Mouse (Mus musculus): Measurements from ENCODE around the gene Cd59a.
A peak's percentile ranks its signal among the peaks of the same experiment; 100 is the strongest.
"Not testable (repeated sequence)": the region's sequence is repeated elsewhere in the genome, so short reads cannot be mapped to it uniquely, and the experiment has no call there.

The Cd59a gene

GRCm38 (mm10) chr2:104095741-104096213, at the start of gene Cd59a:
TSS of gene Cd59a (plus strand) at chr2:104095801.
- peak; percentile 91 for DNase-seq

GRCm38 (mm10) chr2:104058381-104058780, 37.2 kb upstream of the Cd59a start:
- DNase-seq, result no peak

DNA sequence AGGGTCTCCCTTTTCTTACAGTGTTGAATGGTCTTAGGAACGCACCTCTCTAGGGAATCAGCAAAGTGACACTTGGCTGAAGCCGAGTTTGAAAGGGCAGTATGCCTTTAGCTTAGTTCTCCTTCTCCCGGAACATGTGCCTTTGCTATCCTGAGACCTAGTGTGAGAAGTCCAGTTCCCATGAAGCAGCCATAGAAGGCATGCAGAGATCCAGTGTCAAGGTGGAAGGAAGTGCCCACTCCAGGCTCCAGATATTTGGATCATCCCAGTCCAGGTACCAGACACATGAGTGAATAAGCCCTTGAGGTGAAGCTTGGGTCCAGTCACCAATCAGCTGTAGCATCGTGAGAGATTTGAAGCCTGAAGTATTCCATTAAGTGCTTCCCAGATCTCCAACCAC, 36.6 kb upstream of the Cd59a start:
- DNase-seq, result no peak

- DNase-seq, result no peak
These were observed 35.8 kb upstream of the Cd59a start for GRCm38 (mm10) chr2:104059786-104060185.

- no peak for DNase-seq
These were observed 34.6 kb upstream of the Cd59a start for GRCm38 (mm10) chr2:104060996-104061395.

GRCm38 (mm10) chr2:104062665-104063064, 32.9 kb upstream of the Cd59a start:
- DNase-seq, result no peak

DNA sequence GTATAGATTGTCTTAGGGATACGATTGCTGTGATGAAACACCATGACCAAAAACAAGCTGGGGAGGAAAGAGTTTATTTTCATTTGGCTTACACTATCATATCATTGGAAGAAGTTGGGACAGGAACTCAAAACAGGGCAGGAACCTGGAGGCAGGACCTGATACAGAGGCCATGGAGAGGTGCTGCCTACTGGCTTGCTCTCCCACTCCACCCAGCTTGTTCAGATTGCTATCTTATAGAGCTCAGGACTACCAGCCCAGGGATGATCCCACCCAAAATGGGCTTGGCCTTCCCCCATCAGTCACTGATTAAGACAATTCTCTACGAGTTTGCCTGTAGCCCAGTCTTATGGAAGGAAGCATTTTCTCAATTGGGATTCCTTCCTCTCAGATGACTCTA, 31.4 kb upstream of the Cd59a start:
- DNase-seq, result no peak

DNA sequence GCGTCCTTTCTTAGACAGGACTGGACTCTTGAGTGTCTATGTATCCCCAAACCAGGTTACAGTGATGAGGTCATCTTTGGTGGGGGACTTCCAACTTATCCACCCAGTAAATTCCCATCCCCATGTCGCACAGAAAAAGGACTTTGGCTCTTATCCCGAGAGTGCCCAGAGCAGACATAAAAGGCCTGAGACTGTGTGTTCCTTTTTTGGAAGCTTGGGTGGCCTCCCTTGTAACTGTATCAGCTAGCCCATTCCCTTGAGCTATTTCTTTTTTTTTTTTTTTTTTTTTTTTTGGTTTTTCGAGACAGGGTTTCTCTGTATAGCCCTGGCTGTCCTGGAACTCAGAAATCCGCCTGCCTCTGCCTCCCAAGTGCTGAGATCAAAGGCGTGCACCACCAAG, 30.1 kb upstream of the Cd59a start, which contains the start of gene Gm10912:
TSS of gene Gm10912 (plus strand) at position 301 of the 400 bp plus-strand sequence.
- DNase-seq, result not testable (repeated sequence)

GRCm38 (mm10) chr2:104068450-104068849, 27.2 kb upstream of the Cd59a start, which contains the start of gene Gm10799:
TSS of gene Gm10799 (minus strand) at chr2:104068550.
- DNase-seq, result not testable (repeated sequence)

DNA sequence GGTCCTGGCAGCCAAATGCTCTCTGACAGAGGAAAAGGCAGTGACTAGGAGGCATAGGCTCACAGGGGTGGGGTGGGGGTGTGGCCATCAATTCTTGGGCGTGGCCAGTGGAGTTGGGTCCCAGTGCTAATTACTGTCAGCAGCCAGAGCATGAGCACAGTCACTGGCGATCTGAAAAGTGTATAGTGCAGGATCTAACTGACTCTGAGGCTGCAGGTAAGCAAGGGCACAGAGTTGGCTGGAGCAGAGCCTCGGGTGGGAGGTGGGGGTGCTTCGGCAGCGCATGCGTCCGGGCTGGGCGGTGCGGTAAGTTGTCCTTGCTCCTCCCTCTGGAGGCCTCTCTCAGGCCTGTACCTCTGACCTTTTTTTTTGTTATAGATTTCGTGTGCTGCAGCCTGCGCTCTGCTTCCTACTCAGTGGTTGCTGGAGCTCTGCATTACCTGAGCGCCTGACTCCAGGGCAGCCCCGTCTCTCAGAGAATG, 25.9 kb upstream of the Cd59a start, which contains the start of gene Cd59b:
TSS of gene Cd59b (plus strand) at position 146 of the 482 bp plus-strand sequence.
- peak; percentile 72 for DNase-seq

GRCm38 (mm10) chr2:104078285-104078684, 17.3 kb upstream of the Cd59a start:
- DNase-seq, result not testable (repeated sequence)

GRCm38 (mm10) chr2:104081436-104082050, 14.1 kb upstream of the Cd59a start:
- not testable (repeated sequence) for DNase-seq

- no peak for DNase-seq
These were observed 13.1 kb upstream of the Cd59a start for GRCm38 (mm10) chr2:104082474-104082873.

DNA sequence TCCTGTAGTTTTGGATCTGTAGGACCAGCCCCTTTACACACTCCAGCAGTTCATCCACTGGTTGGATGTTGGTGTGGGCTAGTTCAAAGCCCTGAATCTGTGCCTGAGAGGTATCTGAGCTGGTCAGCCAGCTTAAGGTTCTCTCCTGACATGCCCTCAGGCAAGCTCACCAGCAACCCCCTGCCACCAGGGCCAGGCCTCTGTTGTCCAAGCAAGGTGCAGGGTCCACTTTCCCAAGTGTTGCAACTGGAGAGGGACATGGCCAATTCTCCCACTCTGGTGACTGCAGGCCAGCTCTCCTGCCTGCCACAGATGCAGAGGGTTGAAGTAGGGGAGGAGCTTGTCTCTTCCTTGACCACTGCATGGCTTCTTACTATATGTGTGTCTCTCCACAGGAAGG, 11.6 kb upstream of the Cd59a start:
- not testable (repeated sequence) for DNase-seq

DNA sequence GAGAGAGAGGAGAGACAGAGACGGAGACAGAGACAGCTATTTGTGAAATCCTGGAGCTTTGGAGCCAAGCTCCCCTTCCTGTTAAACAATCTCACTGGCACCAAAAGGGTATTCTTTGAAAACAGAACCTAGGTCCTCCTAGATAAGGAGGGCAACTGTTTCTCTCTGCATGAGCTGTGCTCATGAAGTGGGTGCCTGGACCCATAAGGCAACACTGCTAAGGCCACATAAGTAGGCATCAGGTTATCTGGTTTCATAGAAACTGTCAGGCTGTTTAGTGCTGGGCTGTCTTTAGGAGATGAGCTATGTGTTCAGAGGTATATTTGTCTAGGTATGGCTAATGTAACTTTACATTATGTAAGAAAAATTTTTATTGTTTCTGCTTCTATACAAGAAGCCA, 8.0 kb upstream of the Cd59a start:
- not testable (repeated sequence) for DNase-seq

DNA sequence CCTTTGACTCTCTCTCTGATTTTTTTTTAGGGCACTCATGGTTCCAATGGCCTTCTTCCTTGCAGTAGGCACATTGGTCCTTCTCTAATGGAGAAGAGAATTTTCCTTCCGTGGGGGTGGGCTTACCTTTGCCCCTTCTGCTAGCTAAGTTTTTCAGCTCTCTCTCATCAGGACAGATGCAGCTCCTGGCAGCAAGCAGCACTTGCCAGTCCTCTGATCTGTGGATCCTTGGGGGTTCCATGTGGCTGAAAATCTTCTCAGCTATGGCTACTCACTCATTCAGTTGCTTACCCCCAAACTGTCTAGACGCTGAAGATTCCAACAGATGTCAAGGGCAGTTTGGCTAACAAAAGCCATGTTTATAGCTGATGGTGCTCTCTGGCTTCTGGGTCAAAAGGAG, 2.3 kb upstream of the Cd59a start:
- DNase-seq, result no peak

DNA sequence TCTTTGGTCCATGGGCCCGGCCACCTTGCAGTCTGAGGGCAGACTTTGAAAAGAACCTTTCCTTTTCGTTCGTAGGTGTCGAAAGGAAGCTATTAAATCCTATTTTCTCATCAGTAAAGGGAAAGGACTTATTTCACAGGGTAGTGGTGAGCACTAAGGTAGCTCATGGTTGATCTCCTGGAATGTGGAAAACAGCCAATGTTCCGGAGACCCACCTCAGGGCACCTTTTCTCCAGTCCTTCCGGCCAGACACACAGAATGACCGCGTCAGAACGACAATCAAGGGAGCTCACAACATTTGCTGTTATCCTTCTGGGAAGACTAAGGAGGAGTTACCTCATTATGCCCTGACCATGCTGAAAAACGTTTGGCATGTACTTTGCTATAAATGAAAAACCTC, 655 bp downstream of the Cd59a start:
- DNase-seq, result no peak

GRCm38 (mm10) chr2:104096796-104097195, 1.2 kb downstream of the Cd59a start:
- not testable (repeated sequence) for DNase-seq

GRCm38 (mm10) chr2:104097396-104097795, 1.8 kb downstream of the Cd59a start:
- not testable (repeated sequence) for DNase-seq

DNA sequence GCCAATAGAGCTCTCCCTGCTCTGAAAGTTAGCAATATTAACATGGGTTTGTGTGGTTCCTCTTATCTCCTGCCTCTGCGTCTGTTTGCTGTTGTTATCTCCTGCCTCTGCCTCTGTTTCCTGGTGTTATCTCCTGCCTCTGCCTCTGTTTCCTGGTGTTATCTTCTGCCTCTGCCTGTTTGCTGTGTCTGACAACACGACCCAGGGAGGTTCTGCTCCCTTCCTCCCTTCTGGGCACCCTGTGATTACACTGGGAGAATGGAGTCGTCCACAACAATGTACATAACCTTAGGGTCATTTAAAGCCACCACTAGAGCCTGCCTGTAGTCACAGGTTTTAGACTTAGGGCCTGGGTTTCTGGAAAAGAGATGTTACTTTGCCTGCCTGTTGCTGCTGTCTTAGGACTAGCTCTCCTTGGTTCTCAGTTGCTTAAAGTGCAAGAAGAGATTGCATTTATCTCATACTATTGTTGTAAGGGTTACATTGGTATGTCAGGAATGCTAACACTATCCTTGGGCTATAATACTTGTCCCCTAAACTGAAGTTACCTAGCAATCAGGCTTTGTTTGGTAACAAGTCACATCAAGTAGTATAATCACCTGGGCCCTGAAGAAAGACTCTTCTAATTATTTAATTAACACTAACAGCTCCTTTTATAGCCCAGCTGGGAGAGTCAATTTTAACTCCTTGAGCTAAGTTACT, 3.1 kb downstream of the Cd59a start:
- DNase-seq, result no peak

DNA sequence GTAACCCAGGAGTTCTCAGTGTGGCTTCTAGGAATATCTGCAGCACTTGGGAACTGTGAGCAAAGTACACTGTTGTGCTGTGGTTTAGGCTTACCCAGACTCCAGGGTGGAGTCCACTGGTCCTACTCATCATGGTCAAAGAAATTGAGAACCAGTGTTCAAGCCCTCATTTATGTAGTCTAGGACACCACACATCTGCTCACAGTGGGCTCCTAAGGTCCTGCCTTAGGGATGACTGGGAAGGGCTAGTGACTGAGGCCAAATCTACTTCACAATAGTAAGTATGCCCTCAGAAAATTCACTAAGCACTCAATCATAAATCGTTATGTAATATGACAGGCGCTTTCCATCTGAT, 3.6 kb downstream of the Cd59a start:
- DNase-seq, result no peak

- DNase-seq, result no peak
These were observed 4.3 kb downstream of the Cd59a start for GRCm38 (mm10) chr2:104099946-104100345.

GRCm38 (mm10) chr2:104104800-104105199, 9.2 kb downstream of the Cd59a start:
- DNase-seq, result no peak

DNA sequence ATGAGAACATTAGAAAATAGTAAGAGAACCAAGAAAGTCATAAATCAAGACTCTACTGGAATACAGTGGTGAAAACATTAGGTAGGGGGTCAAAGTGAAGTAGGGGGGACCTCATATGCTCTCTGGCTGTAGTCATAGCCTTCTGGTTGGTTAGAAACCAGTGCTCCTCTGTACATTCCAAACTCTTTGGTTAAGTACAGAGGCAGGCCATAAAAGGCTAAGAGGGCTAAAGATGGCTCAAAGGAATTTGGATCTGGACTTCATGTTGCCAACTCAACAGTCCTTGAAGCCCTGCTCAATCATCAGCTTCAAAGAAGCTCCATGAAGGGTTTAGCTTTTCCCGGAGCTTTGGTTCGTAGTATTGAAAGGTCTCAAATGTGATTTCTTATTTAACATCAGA, 13.4 kb downstream of the Cd59a start:
- DNase-seq, result not testable (repeated sequence)

Measured in lung, postnatal 10 days (tissue).